Mouse (Mus musculus) liver, postnatal 0 days (tissue): ENCODE measurements around the gene Mlxipl.

Experiments used
- CTCF ChIP-seq: sonication (generic); IDR thresholded peaks from 2 replicates; pipeline ENCODE4 v1.5.1; 2016; ENCODE audit warnings: antibody characterized with exemption, low read depth
- EP300 ChIP-seq: IDR thresholded peaks from 2 replicates; pipeline ENCODE4 v1.6.1; 2016; ENCODE audit warnings: antibody characterized with exemption, low read depth, mild to moderate bottlenecking

GRCm38 (mm10) chr5:135162361-135162760 is 72.7 kb downstream of the Mlxipl start:
- TF ChIP-seq EP300: no peak
- no peak for TF ChIP-seq CTCF
